Mouse (Mus musculus): ENCODE results near the gene Sumo2. TPM values are rescaled to one million over a fixed set of nuclear protein-coding genes. Genes with fewer than 3 reads are reported as not detected.
"Not testable (repeated sequence)": the region's sequence is repeated elsewhere in the genome, so short reads cannot be mapped to it uniquely, and the experiment has no call there.

Gene Sumo2
- polyA plus RNA-seq, 1 experiment from 2014 or later, result 993 TPM

GRCm38 (mm10) chr11:115538045-115538444 lies 2.0 kb upstream of the Sumo2 start:
- Histone ChIP-seq H3K9me3 (no peaks in the 10 kb centered on the region), H3K27ac (no peak overlapping the region), H3K36me3 (peaks cover 12% of the 10 kb centered on the region), H3K4me1 (peaks cover 16% of the 10 kb centered on the region), H3K4me2 (no peak overlapping the region), H3K9ac (no peak overlapping the region), H3K27me3 (no peaks in the 10 kb centered on the region), H3K4me3 (no peak overlapping the region)
- no peak for ATAC-seq (ENCODE audit: borderline replicate concordance, extremely low read depth, low FRiP score, low TSS enrichment)
- WGBS, result 54% methylated on average over 2 of the region's 2 CpGs

GRCm38 (mm10) chr11:115536856-115537568 lies 936 bp upstream of the Sumo2 start:
- peaks cover 22% of the 10 kb centered on the region for H3K36me3 ChIP-seq
- peak overlapping the region; percentile 57 for H3K4me2 ChIP-seq
- H3K27ac ChIP-seq, result peak overlapping the region; percentile 100
- H3K4me1 ChIP-seq, result peaks cover 16% of the 10 kb centered on the region
- no peak; the same call in 1 of the 2 replicates for ATAC-seq (ENCODE audit: borderline replicate concordance, extremely low read depth, low FRiP score, low TSS enrichment)
- peak overlapping the region; percentile 99 for H3K4me3 ChIP-seq
- H3K9me3 ChIP-seq, result no peaks in the 10 kb centered on the region
- 81% methylated on average over 10 of the region's 10 CpGs for WGBS
- no peaks in the 10 kb centered on the region for H3K27me3 ChIP-seq
- no peak overlapping the region for H3K9ac ChIP-seq

DNA sequence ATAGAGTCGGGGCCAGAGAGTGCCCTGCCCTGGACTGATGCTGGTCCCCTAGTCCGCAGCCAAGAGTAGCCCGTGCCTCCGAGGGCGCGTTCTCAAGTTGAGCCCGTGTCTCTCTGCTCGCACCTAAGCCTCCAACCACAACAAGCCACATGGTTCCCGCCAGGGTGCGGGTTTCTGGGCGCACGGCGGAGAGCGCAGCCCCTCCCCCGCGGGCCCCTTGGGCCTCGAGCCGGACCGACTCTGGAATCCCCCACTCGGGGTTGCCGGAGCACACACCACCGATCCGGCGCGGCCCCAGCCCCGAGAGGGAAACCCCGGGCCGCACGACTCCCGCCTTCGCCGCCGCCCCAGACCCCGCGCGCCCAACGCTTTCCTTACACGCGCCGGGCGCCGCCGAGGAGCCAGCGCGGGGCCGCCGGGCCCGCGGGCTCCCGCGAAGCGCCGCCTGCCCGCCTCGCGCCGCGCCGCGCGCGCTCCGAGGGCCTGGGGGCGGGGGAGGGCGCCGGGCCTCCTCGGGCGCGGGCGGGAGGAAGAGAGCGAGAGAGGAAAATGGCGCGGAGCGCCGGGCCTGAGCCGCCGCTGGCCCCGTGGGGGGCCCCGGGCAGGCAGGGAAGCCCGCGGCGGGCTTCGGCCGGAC lies 557 bp downstream of the Sumo2 start:
- under 1% methylated on average over 69 of the region's 84 CpGs for WGBS
- Histone ChIP-seq H3K9ac (peak overlapping the region; percentile 99), H3K36me3 (peaks cover 32% of the 10 kb centered on the region), H3K27ac (peak overlapping the region; percentile 100), H3K4me1 (peaks cover 16% of the 10 kb centered on the region), H3K4me2 (peak overlapping the region; percentile 62), H3K4me3 (peak overlapping the region; percentile 99), H3K9me3 (no peaks in the 10 kb centered on the region), H3K27me3 (no peaks in the 10 kb centered on the region)
- ATAC-seq (ENCODE audit: borderline replicate concordance, extremely low read depth, low FRiP score, low TSS enrichment), result peak; percentile 81

DNA sequence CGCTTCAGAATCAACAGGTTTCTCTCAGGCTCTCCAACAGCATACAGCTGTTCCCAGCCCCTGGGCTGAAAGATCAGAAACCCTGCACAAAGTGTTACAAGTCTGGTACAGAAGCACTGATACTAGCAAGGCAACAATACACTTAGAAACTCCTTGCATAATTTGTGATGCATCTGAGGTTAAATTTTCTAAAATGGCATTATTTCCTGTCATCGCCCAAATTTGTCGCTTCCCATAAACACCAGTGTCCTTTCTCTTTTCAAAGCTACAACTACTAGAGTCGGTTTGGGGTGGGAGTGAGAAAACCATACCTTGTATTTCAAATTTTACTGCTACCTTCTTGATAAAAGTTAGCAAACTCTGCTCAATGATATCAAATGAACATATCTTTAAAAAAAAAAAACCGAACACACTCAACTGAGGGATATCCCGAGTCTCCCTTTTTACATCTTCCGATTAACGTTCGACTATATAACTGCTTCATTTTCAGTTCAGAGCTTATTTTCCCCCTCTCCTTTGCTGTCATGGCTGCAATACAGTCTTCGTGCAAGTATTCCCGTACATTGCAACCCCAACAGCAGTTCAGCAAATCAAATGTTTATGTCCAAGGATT lies 1.2 kb downstream of the Sumo2 start:
- peaks cover 16% of the 10 kb centered on the region for H3K4me1 ChIP-seq
- peak overlapping the region; percentile 99 for H3K4me3 ChIP-seq
- H3K4me2 ChIP-seq, result peak overlapping the region; percentile 62
- H3K36me3 ChIP-seq, result peaks cover 39% of the 10 kb centered on the region
- no peaks in the 10 kb centered on the region for H3K9me3 ChIP-seq
- H3K27ac ChIP-seq, result peak overlapping the region; percentile 100
- no peaks in the 10 kb centered on the region for H3K27me3 ChIP-seq
- WGBS, result 2% methylated on average over 11 of the region's 11 CpGs
- no peak for ATAC-seq (ENCODE audit: borderline replicate concordance, extremely low read depth, low FRiP score, low TSS enrichment)
- H3K9ac ChIP-seq, result peak overlapping the region; percentile 99

- H3K27me3 ChIP-seq; H3K4me2 ChIP-seq; H3K4me3 ChIP-seq; ATAC-seq (ENCODE audit: borderline replicate concordance, extremely low read depth, low FRiP score, low TSS enrichment); H3K9me3 ChIP-seq; H3K27ac ChIP-seq; H3K9ac ChIP-seq; H3K4me1 ChIP-seq: not testable (repeated sequence)
- WGBS, result 69% methylated on average over 3 of the region's 3 CpGs
- peaks cover 77% of the 10 kb centered on the region for H3K36me3 ChIP-seq
Observed at GRCm38 (mm10) chr11:115526446-115526845, 9.6 kb downstream of the Sumo2 start.

DNA sequence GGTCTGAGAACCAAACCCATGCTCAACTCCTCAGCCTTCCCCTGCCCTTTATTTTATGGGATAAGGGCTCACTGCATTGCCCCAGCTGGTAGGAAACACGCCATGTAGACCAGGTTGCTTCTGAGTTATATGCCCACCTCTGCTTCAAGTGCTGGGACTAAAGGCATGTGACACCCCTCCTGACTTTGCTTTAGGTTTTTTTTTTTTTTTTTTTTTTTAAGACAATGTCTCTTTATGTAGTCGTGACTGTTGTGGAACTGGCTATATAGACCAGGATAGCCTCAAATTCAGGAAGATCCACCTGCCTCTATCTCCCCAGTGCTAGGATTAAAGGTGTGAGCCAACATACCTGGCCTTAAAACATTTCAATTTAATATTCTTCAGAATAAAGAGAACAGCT lies 13.4 kb downstream of the Sumo2 start:
- Histone ChIP-seq H3K9ac (no peak overlapping the region), H3K4me1 (no peaks in the 10 kb centered on the region), H3K4me2 (no peak overlapping the region), H3K27me3 (no peaks in the 10 kb centered on the region), H3K27ac (no peak overlapping the region), H3K9me3 (no peaks in the 10 kb centered on the region), H3K36me3 (peaks cover 50% of the 10 kb centered on the region), H3K4me3 (no peak overlapping the region)
- WGBS, result 63% methylated on average over 2 of the region's 2 CpGs
- no peak for ATAC-seq (ENCODE audit: borderline replicate concordance, extremely low read depth, low FRiP score, low TSS enrichment)

- 78% methylated on average over 2 of the region's 2 CpGs for WGBS
- no peak overlapping the region for H3K4me3 ChIP-seq
- no peaks in the 10 kb centered on the region for H3K4me1 ChIP-seq
- H3K9ac ChIP-seq, result no peak overlapping the region
- H3K27ac ChIP-seq, result no peak overlapping the region
- H3K9me3 ChIP-seq, result no peaks in the 10 kb centered on the region
- no peak for ATAC-seq (ENCODE audit: borderline replicate concordance, extremely low read depth, low FRiP score, low TSS enrichment)
- no peak overlapping the region for H3K4me2 ChIP-seq
- peaks cover 45% of the 10 kb centered on the region for H3K36me3 ChIP-seq
- H3K27me3 ChIP-seq, result no peaks in the 10 kb centered on the region
Observed at GRCm38 (mm10) chr11:115522238-115522637, 13.8 kb downstream of the Sumo2 start.

DNA sequence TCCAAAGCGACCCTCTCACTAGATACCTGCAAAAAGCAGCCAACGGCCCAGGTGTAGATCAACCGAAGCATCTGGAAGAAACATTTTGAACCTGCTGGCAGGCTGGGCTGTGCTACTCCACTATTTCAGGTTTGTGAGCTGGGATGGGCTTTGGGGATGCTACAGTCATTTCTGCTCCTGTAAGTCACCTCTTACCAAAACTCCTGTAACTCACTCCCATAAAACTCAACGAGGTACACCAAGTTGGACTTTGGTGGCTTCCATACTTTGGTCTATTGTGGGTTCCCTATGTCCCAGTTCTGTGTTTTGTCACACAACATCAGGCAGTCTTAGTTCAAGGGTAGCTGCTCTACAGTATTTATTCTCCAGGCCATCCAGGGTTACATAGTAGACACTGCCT lies 15.0 kb downstream of the Sumo2 start:
- no peak overlapping the region for H3K9ac ChIP-seq
- no peak overlapping the region for H3K27ac ChIP-seq
- peaks cover 34% of the 10 kb centered on the region for H3K36me3 ChIP-seq
- H3K9me3 ChIP-seq, result no peaks in the 10 kb centered on the region
- no peak overlapping the region for H3K4me2 ChIP-seq
- no peaks in the 10 kb centered on the region for H3K4me1 ChIP-seq
- H3K4me3 ChIP-seq, result no peak overlapping the region
- no peak for ATAC-seq (ENCODE audit: borderline replicate concordance, extremely low read depth, low FRiP score, low TSS enrichment)
- no peaks in the 10 kb centered on the region for H3K27me3 ChIP-seq
- 83% methylated on average over 4 of the region's 4 CpGs for WGBS

DNA sequence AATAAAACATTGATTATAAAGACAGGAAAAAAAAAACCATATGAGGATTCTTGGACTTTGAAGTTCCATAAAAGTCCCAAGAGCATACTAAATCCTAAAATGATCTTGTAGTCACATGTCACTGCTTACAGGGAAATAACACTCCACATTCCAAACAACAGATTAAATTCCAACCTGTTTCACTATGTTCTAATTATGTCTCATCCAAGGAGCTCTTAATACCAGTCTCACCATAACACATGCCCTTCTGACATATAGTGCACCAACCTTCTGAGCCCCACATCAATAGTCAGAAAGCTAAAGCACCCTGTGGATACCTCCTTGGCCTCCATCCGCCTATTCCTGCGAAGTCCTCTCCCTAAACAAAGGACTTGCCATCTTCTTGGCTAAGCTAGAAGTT lies 15.9 kb downstream of the Sumo2 start:
- Histone ChIP-seq H3K27ac (no peak overlapping the region), H3K4me2 (no peak overlapping the region), H3K9ac (no peak overlapping the region), H3K4me1 (no peaks in the 10 kb centered on the region), H3K36me3 (peaks cover 25% of the 10 kb centered on the region), H3K4me3 (no peak overlapping the region), H3K9me3 (no peaks in the 10 kb centered on the region), H3K27me3 (no peaks in the 10 kb centered on the region)
- 79% methylated on average over 2 of the region's 2 CpGs for WGBS
- ATAC-seq (ENCODE audit: borderline replicate concordance, extremely low read depth, low FRiP score, low TSS enrichment), result no peak

GRCm38 (mm10) chr11:115519581-115519980 lies 16.5 kb downstream of the Sumo2 start:
- 81% methylated on average over 3 of the region's 3 CpGs for WGBS
- Histone ChIP-seq H3K4me3 (no peak overlapping the region), H3K27me3 (no peaks in the 10 kb centered on the region), H3K4me1 (no peaks in the 10 kb centered on the region), H3K27ac (no peak overlapping the region), H3K4me2 (no peak overlapping the region), H3K9me3 (no peaks in the 10 kb centered on the region), H3K36me3 (peaks cover 19% of the 10 kb centered on the region), H3K9ac (no peak overlapping the region)
- ATAC-seq (ENCODE audit: borderline replicate concordance, extremely low read depth, low FRiP score, low TSS enrichment), result no peak

DNA sequence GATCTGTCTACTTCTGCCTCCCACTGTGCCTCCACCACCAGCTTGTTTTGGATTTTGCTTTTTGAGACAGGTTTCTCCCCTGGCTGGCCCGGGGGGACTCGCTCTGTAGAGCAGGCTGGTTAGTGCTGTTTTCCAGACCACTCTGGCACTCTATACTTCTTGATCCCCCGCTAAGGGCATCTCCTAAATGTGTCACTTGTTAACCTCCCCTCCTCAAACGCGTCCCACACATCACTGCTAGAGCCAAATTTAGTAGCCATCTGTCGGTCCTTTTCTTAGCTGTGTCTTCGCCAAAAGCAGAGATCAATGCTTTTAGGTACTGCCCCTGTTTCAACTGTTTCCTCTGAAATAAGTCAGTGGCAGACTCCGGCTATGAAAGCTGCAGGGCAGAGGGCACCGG lies 17.4 kb downstream of the Sumo2 start:
- no peak overlapping the region for H3K9ac ChIP-seq
- H3K27me3 ChIP-seq, result no peaks in the 10 kb centered on the region
- no peak overlapping the region for H3K4me3 ChIP-seq
- H3K9me3 ChIP-seq, result no peaks in the 10 kb centered on the region
- no peak overlapping the region for H3K27ac ChIP-seq
- ATAC-seq (ENCODE audit: borderline replicate concordance, extremely low read depth, low FRiP score, low TSS enrichment), result no peak
- H3K36me3 ChIP-seq, result peaks cover 10% of the 10 kb centered on the region
- no peaks in the 10 kb centered on the region for H3K4me1 ChIP-seq
- no peak overlapping the region for H3K4me2 ChIP-seq
- WGBS, result 57% methylated on average over 9 of the region's 9 CpGs

DNA sequence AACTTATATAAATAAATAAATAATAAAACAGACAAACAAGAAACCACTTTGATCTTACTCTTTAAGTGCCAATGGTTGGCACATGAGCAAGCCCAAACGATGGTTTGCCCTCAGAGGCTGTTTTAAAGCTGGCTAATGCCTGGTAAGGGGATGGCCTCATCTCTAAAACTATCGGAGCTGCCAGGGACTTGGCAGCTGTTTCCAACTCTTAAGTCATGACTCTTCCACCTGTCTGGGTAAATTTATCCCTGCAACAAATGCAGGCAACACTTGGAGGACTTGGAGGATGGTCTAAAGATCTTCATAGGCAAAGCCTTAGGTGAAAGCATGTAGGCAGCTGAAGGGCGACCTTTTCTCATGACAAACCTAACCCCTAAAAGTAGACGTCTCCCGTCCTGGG lies 19.1 kb downstream of the Sumo2 start:
- Histone ChIP-seq H3K4me1 (peaks cover 10% of the 10 kb centered on the region), H3K4me2 (no peak overlapping the region), H3K4me3 (no peak overlapping the region), H3K27ac (no peak overlapping the region), H3K27me3 (no peaks in the 10 kb centered on the region), H3K9me3 (no peaks in the 10 kb centered on the region), H3K36me3 (no peaks in the 10 kb centered on the region; the same call in 1 of the 2 replicates), H3K9ac (no peak overlapping the region)
- ATAC-seq (ENCODE audit: borderline replicate concordance, extremely low read depth, low FRiP score, low TSS enrichment), result no peak
- WGBS, result 75% methylated on average over 5 of the region's 5 CpGs
